Mouse (Mus musculus): ENCODE measurements around the gene Pcnx2. TPM values are rescaled to one million over a fixed set of nuclear protein-coding genes. Genes with fewer than 3 reads are reported as not detected.

Pcnx2 gene
- polyA plus RNA-seq, 1 experiment: not detected

- Histone ChIP-seq H3K4me3 (replicated peaks) (no peak overlapping the region), H3K4me1 (no peaks in the 10 kb centered on the region; the same call in 1 of the 2 replicates), H3K27me3 (replicated peaks) (peaks cover 5% of the 10 kb centered on the region), H3K36me3 (replicated peaks; ENCODE audit: low read length) (no peaks in the 10 kb centered on the region), H3K9me3 (peaks cover 17% of the 10 kb centered on the region)
- TF ChIP-seq GATA1 (IDR thresholded peaks at IDR 0.05; ENCODE audit: borderline replicate concordance, low read length): no peak
- TF ChIP-seq FLI1 (IDR thresholded peaks at IDR 0.05; ENCODE audit: low read length): no peak
Measured at GRCm38 (mm10) chr8:125776800-125777199, 121.3 kb downstream of the Pcnx2 start.

- peaks cover 19% of the 10 kb centered on the region for H3K9me3 ChIP-seq
- no peak for TF ChIP-seq FLI1 (IDR thresholded peaks at IDR 0.05; ENCODE audit: low read length)
- TF ChIP-seq GATA1 (IDR thresholded peaks at IDR 0.05; ENCODE audit: borderline replicate concordance, low read length): no peak
Measured at GRCm38 (mm10) chr8:125776314-125776713, 121.8 kb downstream of the Pcnx2 start.

GRCm38 (mm10) chr8:125775031-125775430, 123.1 kb downstream of the Pcnx2 start:
- H3K4me3 ChIP-seq (replicated peaks): no peak overlapping the region
- no peak for TF ChIP-seq FLI1 (IDR thresholded peaks at IDR 0.05; ENCODE audit: low read length)
- TF ChIP-seq GATA1 (IDR thresholded peaks at IDR 0.05; ENCODE audit: borderline replicate concordance, low read length): no peak
- peaks cover 5% of the 10 kb centered on the region for H3K27me3 ChIP-seq (replicated peaks)
- H3K9me3 ChIP-seq: peaks cover 16% of the 10 kb centered on the region
- no peaks in the 10 kb centered on the region for H3K36me3 ChIP-seq (replicated peaks; ENCODE audit: low read length)
- no peaks in the 10 kb centered on the region; the same call in 1 of the 2 replicates for H3K4me1 ChIP-seq

More at GRCm38 (mm10) chr8:125776314-125776713, 121.8 kb downstream of the Pcnx2 start:
- peaks cover 5% of the 10 kb centered on the region for H3K27me3 ChIP-seq (replicated peaks)
- H3K36me3 ChIP-seq (replicated peaks; ENCODE audit: low read length): no peaks in the 10 kb centered on the region
- no peak overlapping the region for H3K4me3 ChIP-seq (replicated peaks)
- no peaks in the 10 kb centered on the region; the same call in 1 of the 2 replicates for H3K4me1 ChIP-seq

- Histone ChIP-seq H3K4me1 (no peaks in the 10 kb centered on the region; the same call in 1 of the 2 replicates), H3K9me3 (peaks cover 27% of the 10 kb centered on the region), H3K27me3 (replicated peaks) (peaks cover 5% of the 10 kb centered on the region), H3K4me3 (replicated peaks) (peak overlapping the region; percentile 65), H3K36me3 (replicated peaks; ENCODE audit: low read length) (no peaks in the 10 kb centered on the region)
- TF ChIP-seq FLI1 (IDR thresholded peaks at IDR 0.05; ENCODE audit: low read length): no peak
- TF ChIP-seq GATA1 (IDR thresholded peaks at IDR 0.05; ENCODE audit: borderline replicate concordance, low read length): no peak
Measured at GRCm38 (mm10) chr8:125773281-125773803, 124.8 kb downstream of the Pcnx2 start.

GRCm38 (mm10) chr8:125772300-125772699, 125.8 kb downstream of the Pcnx2 start:
- TF ChIP-seq GATA1 (IDR thresholded peaks at IDR 0.05; ENCODE audit: borderline replicate concordance, low read length): no peak
- no peak for TF ChIP-seq FLI1 (IDR thresholded peaks at IDR 0.05; ENCODE audit: low read length)
- peaks cover 5% of the 10 kb centered on the region for H3K27me3 ChIP-seq (replicated peaks)
- peaks cover 33% of the 10 kb centered on the region for H3K9me3 ChIP-seq
- no peaks in the 10 kb centered on the region for H3K4me1 ChIP-seq
- no peak overlapping the region for H3K4me3 ChIP-seq (replicated peaks)
- no peaks in the 10 kb centered on the region for H3K36me3 ChIP-seq (replicated peaks; ENCODE audit: low read length)

- Histone ChIP-seq H3K36me3 (replicated peaks; ENCODE audit: low read length) (no peaks in the 10 kb centered on the region), H3K4me3 (replicated peaks) (peak overlapping the region; percentile 35), H3K9me3 (peaks cover 65% of the 10 kb centered on the region), H3K27me3 (replicated peaks) (peaks cover 3% of the 10 kb centered on the region), H3K4me1 (no peaks in the 10 kb centered on the region; the same call in 1 of the 2 replicates)
- no peak for TF ChIP-seq GATA1 (IDR thresholded peaks at IDR 0.05; ENCODE audit: borderline replicate concordance, low read length)
- TF ChIP-seq FLI1 (IDR thresholded peaks at IDR 0.05; ENCODE audit: low read length): no peak
Measured at GRCm38 (mm10) chr8:125768079-125768478, 130.0 kb downstream of the Pcnx2 start.

- H3K4me3 ChIP-seq (replicated peaks): no peak overlapping the region
- H3K4me1 ChIP-seq: no peaks in the 10 kb centered on the region; the same call in 1 of the 2 replicates
- TF ChIP-seq GATA1 (IDR thresholded peaks at IDR 0.05; ENCODE audit: borderline replicate concordance, low read length) (no peak), FLI1 (IDR thresholded peaks at IDR 0.05; ENCODE audit: low read length) (no peak)
- no peaks in the 10 kb centered on the region for H3K36me3 ChIP-seq (replicated peaks; ENCODE audit: low read length)
- H3K9me3 ChIP-seq: peaks cover 67% of the 10 kb centered on the region
- peaks cover 16% of the 10 kb centered on the region for H3K27me3 ChIP-seq (replicated peaks)
Measured at GRCm38 (mm10) chr8:125763066-125763786, 134.9 kb downstream of the Pcnx2 start.

GRCm38 (mm10) chr8:125759022-125759421, 139.1 kb downstream of the Pcnx2 start:
- no peaks in the 10 kb centered on the region for H3K36me3 ChIP-seq (replicated peaks; ENCODE audit: low read length)
- peaks cover 27% of the 10 kb centered on the region for H3K9me3 ChIP-seq
- H3K4me1 ChIP-seq: peaks cover 4% of the 10 kb centered on the region; the same call in 1 of the 2 replicates
- H3K27me3 ChIP-seq (replicated peaks): peaks cover 17% of the 10 kb centered on the region
- no peak for TF ChIP-seq GATA1 (IDR thresholded peaks at IDR 0.05; ENCODE audit: borderline replicate concordance, low read length)
- TF ChIP-seq FLI1 (IDR thresholded peaks at IDR 0.05; ENCODE audit: low read length): no peak
- peak overlapping the region; percentile 28 for H3K4me3 ChIP-seq (replicated peaks)

- H3K27me3 ChIP-seq (replicated peaks): peaks cover 21% of the 10 kb centered on the region
- peaks cover 23% of the 10 kb centered on the region for H3K9me3 ChIP-seq
- no peak overlapping the region for H3K4me3 ChIP-seq (replicated peaks)
Measured at GRCm38 (mm10) chr8:125757106-125757496, 141.0 kb downstream of the Pcnx2 start.

More at GRCm38 (mm10) chr8:125757106-125757496, 141.0 kb downstream of the Pcnx2 start:
- TF ChIP-seq FLI1 (IDR thresholded peaks at IDR 0.05; ENCODE audit: low read length) (no peak), GATA1 (IDR thresholded peaks at IDR 0.05; ENCODE audit: borderline replicate concordance, low read length) (no peak)
- H3K36me3 ChIP-seq (replicated peaks; ENCODE audit: low read length): no peaks in the 10 kb centered on the region
- H3K4me1 ChIP-seq: peaks cover 4% of the 10 kb centered on the region; the same call in 1 of the 2 replicates
